Mouse (Mus musculus) thymus, adult 2 months (tissue): ENCODE measurements around the gene Rpa3. TPM values are rescaled to one million over a fixed set of nuclear protein-coding genes. Genes with fewer than 3 reads are reported as not detected.

Experiments
- DNase-seq: peaks from one replicate; pipeline ENCODE4 v3.0.0; 2021
- H3K27ac ChIP-seq: fragments of 200-500 bp; 2 replicates; pipeline ENCODE4 v1.5.1; 2012; ENCODE audit warnings: low read length, control low read depth; ENCODE audit not compliant: control insufficient read depth, insufficient read depth
- H3K27me3 ChIP-seq: fragments of 200-500 bp; 2 replicates; pipeline ENCODE4 v1.6.1; 2012; ENCODE audit warnings: mild to moderate bottlenecking, low read length, moderate library complexity, mixed read lengths; ENCODE audit not compliant: control insufficient read depth, insufficient read depth
- H3K36me3 ChIP-seq: fragments of 200-500 bp; 2 replicates; pipeline ENCODE4 v1.6.1; 2012; ENCODE audit warnings: mild to moderate bottlenecking, low read length, moderate library complexity; ENCODE audit not compliant: control insufficient read depth, insufficient read depth
- H3K4me1 ChIP-seq: fragments of 200-500 bp; replicated peaks from 2 replicates; pipeline ENCODE4 v1.6.1; 2012; ENCODE audit warnings: low read length; ENCODE audit not compliant: control insufficient read depth, insufficient read depth
- H3K4me3 ChIP-seq: fragments of 200-500 bp; 2 replicates; pipeline ENCODE4 v1.5.1; 2012; ENCODE audit warnings: mild to moderate bottlenecking, low read length, control low read depth, moderate library complexity; ENCODE audit not compliant: control insufficient read depth, insufficient read depth
- CTCF ChIP-seq: fragments of 200-500 bp; IDR thresholded peaks from 2 replicates; pipeline ENCODE4 v1.5.1; 2012; ENCODE audit warnings: mild to moderate bottlenecking, control low read depth, low read length, moderate library complexity, borderline replicate concordance; ENCODE audit not compliant: control insufficient read depth, poor library complexity, insufficient read depth; ENCODE audit errors: extremely low read depth
- POLR2A ChIP-seq: fragments of 200-500 bp; IDR thresholded peaks from 2 replicates; pipeline ENCODE4 v1.6.1; 2012; ENCODE audit warnings: mild to moderate bottlenecking, low read length, control low read depth, moderate library complexity; ENCODE audit not compliant: control insufficient read depth, poor library complexity, insufficient read depth; ENCODE audit errors: extremely low read depth
- WGBS: fragments of 180-500 bp; shearing (Covaris S2); methylation state at CpG from one replicate; pipeline ENCODE4 v1.1.7; 2018; 5-methylcytosine and 5-hydroxymethylcytosine counted together
- polyA plus RNA-seq: library from polyadenylated mRNA; depleted of rRNA; stranded (reverse); fragments of >200 nt; gene quantifications from 2 replicates; pipeline ENCODE4 v1.2.3, GENCODE M21; 2012; rRNA removed

Gene Rpa3
- polyA plus RNA-seq, 1 experiment: 12.6 TPM

DNA sequence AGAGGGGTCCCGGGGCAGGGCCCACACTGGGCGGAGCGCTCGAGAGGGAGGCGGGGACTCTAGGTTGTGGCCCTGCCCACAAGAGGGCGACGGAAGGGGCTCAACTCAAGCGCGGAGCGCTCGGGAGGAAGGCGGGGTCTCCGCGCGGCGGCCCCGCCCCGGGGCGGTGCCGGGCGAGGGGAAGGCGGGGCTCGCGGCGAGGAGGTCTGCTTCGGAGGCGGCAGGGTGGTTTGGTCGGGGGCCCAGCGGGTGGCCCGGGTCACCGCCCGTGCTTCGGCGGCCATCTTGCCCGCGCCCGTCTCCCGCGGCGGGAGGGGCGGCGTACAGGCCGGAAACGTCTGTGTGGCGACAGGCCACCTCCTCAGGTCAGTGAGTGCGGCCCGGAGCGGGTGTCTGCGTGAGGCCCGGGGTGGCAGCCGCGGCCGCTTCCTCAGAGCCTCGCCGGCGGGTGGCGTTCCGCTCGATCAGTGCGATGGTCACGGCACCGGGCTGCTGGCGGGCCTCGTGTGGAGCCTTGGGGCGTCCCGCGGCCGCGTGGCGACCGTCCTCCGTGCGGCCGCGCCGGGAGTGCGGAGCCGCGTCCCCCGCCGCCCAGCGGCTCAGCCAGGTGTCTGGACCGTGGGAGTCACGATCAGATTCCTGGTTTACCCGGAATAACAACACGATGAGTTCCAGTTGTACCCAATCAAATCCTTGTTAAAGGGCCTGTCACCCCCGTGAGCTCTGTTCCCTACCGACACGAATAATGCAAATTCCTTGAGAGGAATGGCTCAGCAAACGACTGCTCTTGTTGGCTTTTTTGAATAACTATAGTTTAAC, 49.7 kb downstream of the Rpa3 start, which contains the start of gene Mios:
Gene Mios (plus strand): TSS at position 176 of the 819 bp plus-strand sequence.
- Histone ChIP-seq H3K36me3 (no peaks in the 10 kb centered on the region), H3K4me3 (peak within 1 kb of the TSS; percentile 99), H3K4me1 (no peaks in the 10 kb centered on the region), H3K27me3 (no peaks in the 10 kb centered on the region), H3K27ac (no peak within 1 kb of the TSS; the same call in 1 of the 2 replicates)
- WGBS: under 1% methylated on average over 89 of the region's 90 CpGs
- DNase-seq: peak; percentile 88
- TF ChIP-seq CTCF (peak; percentile 80), POLR2A (peak; percentile 89)

Other genes with a start within 250 kb of the Rpa3 start
- gene Col28a1, start 66.6 kb downstream of the Rpa3 start, polyA plus RNA-seq: 0.07 and 0.14 TPM in 2 replicates
- 4.8 and 5.6 TPM in 2 replicates for gene Mios, start 50.0 kb downstream of the Rpa3 start, polyA plus RNA-seq
- 11.8 and 13.5 TPM in 2 replicates for gene Umad1, start 115 bp upstream of the Rpa3 start, polyA plus RNA-seq
- 0.19 and 0.58 TPM in 2 replicates for gene Gm45062, start 277 bp upstream of the Rpa3 start, polyA plus RNA-seq